Mouse (Mus musculus) CH12.LX (cell line): ENCODE data around the gene Olfr957. TPM values are rescaled to one million over a fixed set of nuclear protein-coding genes. Genes with fewer than 3 reads are reported as not detected.

Source experiments
- DNase-seq: peaks from one replicate; pipeline ENCODE4 v3.0.0-alpha.2; 2013; ENCODE audit errors: extremely low read depth
- H3K27ac ChIP-seq: 2 replicates; pipeline ENCODE4 v1.5.1; 2012; ENCODE audit warnings: low read depth, mild to moderate bottlenecking, control low read depth, moderate library complexity; ENCODE audit not compliant: insufficient read depth
- H3K27me3 ChIP-seq: replicated peaks from 2 replicates; pipeline ENCODE3; 2012; ENCODE audit warnings: inconsistent platforms
- H3K36me3 ChIP-seq, 2 experiments: replicated peaks in 1 of 2; 2 replicates each; pipeline versions ENCODE3 to v1.6.1; 2012; ENCODE audit warnings: inconsistent platforms in 1 of 2, low read length in 1 of 2, mild to moderate bottlenecking in 1 of 2, mixed read lengths in 1 of 2, moderate library complexity in 1 of 2; ENCODE audit not compliant: control insufficient read depth in 1 of 2, insufficient read depth in 1 of 2
- H3K4me1 ChIP-seq, 2 experiments: 2 replicates each; pipeline ENCODE4 v1.6.1; 2012; ENCODE audit warnings: inconsistent platforms in 1 of 2, moderate library complexity in 1 of 2; ENCODE audit not compliant: insufficient read depth in 2 of 2, control insufficient read depth in 1 of 2
- H3K4me2 ChIP-seq: 2 replicates; pipeline ENCODE4 v1.6.1; 2012; ENCODE audit warnings: low read depth, mild to moderate bottlenecking, control low read depth; ENCODE audit not compliant: poor library complexity, insufficient read depth, severe bottlenecking
- H3K4me3 ChIP-seq, 3 experiments: fragments of 150-350 bp in 1 of 3; sonication (generic) in 1 of 3; replicated peaks in 1 of 3; 2 replicates each; pipeline versions ENCODE3 to v1.5.1; 2011 to 2012; ENCODE audit warnings: low read depth in 2 of 3, low read length in 2 of 3, mild to moderate bottlenecking in 2 of 3, moderate library complexity in 2 of 3, control low read depth in 1 of 3, improper control_type of control experiment in 1 of 3, inconsistent platforms in 1 of 3, mixed read lengths in 1 of 3; ENCODE audit not compliant: poor library complexity in 1 of 3
- H3K79me2 ChIP-seq: replicated peaks from 2 replicates; pipeline ENCODE4 v1.6.1; 2012; ENCODE audit warnings: mild to moderate bottlenecking, moderate library complexity; ENCODE audit not compliant: control insufficient read depth, poor library complexity, insufficient read depth, severe bottlenecking; ENCODE audit errors: extremely low read depth
- H3K9ac ChIP-seq: 2 replicates; pipeline ENCODE4 v1.6.1; 2012; ENCODE audit warnings: low read depth, mild to moderate bottlenecking, control low read depth, moderate library complexity; ENCODE audit not compliant: insufficient read depth
- H3K9me3 ChIP-seq: replicated peaks from 2 replicates; pipeline ENCODE3; 2012; ENCODE audit warnings: low read length, inconsistent platforms, mixed read lengths
- BHLHE40 ChIP-seq: IDR thresholded peaks from 2 replicates; pipeline ENCODE4 v1.6.1; 2011; ENCODE audit warnings: mild to moderate bottlenecking, low read depth, low read length, improper control_type of control experiment
- CHD1 ChIP-seq: IDR thresholded peaks from 2 replicates; pipeline ENCODE4 v1.6.1; 2012; ENCODE audit warnings: low read depth, low read length, improper control_type of control experiment, inconsistent platforms
- CTCF ChIP-seq, 2 experiments: IDR thresholded peaks in 1 of 2; conservative IDR thresholded peaks in 1 of 2; 2 replicates each; pipeline ENCODE4 v1.5.1; 2011 to 2012; ENCODE audit warnings: low read depth in 2 of 2, low read length in 2 of 2, improper control_type of control experiment in 1 of 2, inconsistent platforms in 1 of 2, mild to moderate bottlenecking in 1 of 2, moderate library complexity in 1 of 2
- EP300 ChIP-seq: IDR thresholded peaks from 2 replicates; pipeline ENCODE4 v1.6.1; 2011; ENCODE audit warnings: low read length, improper control_type of control experiment
- GABPA ChIP-seq: IDR thresholded peaks from 2 replicates; pipeline ENCODE4 v1.6.1; 2012; ENCODE audit warnings: low read depth, low read length, improper control_type of control experiment, inconsistent platforms; ENCODE audit not compliant: insufficient replicate concordance
- JUN ChIP-seq: IDR thresholded peaks from 2 replicates; pipeline ENCODE4 v1.6.1; 2011; ENCODE audit warnings: low read depth, mild to moderate bottlenecking, low read length, improper control_type of control experiment, moderate library complexity; ENCODE audit not compliant: insufficient read depth
- JUND ChIP-seq: conservative IDR thresholded peaks from 2 replicates; pipeline ENCODE4 v1.6.1; 2011; ENCODE audit warnings: low read depth, low read length, improper control_type of control experiment
- MAZ ChIP-seq: IDR thresholded peaks from 2 replicates; pipeline ENCODE4 v1.6.1; 2012; ENCODE audit warnings: low read depth, mild to moderate bottlenecking, inconsistent platforms, low read length, improper control_type of control experiment, moderate library complexity
- MXI1 ChIP-seq: IDR thresholded peaks from 2 replicates; pipeline ENCODE4 v1.6.1; 2011; ENCODE audit warnings: mild to moderate bottlenecking, low read depth, low read length, improper control_type of control experiment
- NELFE ChIP-seq: IDR thresholded peaks from 2 replicates; pipeline ENCODE4 v1.6.1; 2011; ENCODE audit warnings: low read depth, low read length, improper control_type of control experiment
- PAX5 ChIP-seq: IDR thresholded peaks from 2 replicates; pipeline ENCODE4 v1.6.1; 2012; ENCODE audit warnings: low read length, inconsistent platforms, mixed read lengths
- POLR2A ChIP-seq: IDR thresholded peaks from 2 replicates; pipeline ENCODE4 v1.6.1; 2011; ENCODE audit warnings: low read depth, mild to moderate bottlenecking, improper control_type of control experiment, low read length
- POLR2AphosphoS2 ChIP-seq: IDR thresholded peaks from 2 replicates; pipeline ENCODE4 v1.6.1; 2011; ENCODE audit warnings: low read depth, low read length, improper control_type of control experiment
- RAD21 ChIP-seq: IDR thresholded peaks from 2 replicates; pipeline ENCODE4 v1.6.1; 2011; ENCODE audit warnings: low read depth, mild to moderate bottlenecking, low read length, improper control_type of control experiment, moderate library complexity
- RCOR1 ChIP-seq: conservative IDR thresholded peaks from 2 replicates; pipeline ENCODE4 v1.6.1; 2012; ENCODE audit warnings: low read depth, mild to moderate bottlenecking, inconsistent platforms, low read length, improper control_type of control experiment
- SMC3 ChIP-seq: IDR thresholded peaks from 2 replicates; pipeline ENCODE4 v1.6.1; 2011; ENCODE audit warnings: low read depth, low read length, improper control_type of control experiment
- TCF12 ChIP-seq: IDR thresholded peaks from 2 replicates; pipeline ENCODE4 v1.6.1; 2014; ENCODE audit warnings: low read depth, mild to moderate bottlenecking, inconsistent platforms, low read length, improper control_type of control experiment
- UBTF ChIP-seq: IDR thresholded peaks from 2 replicates; pipeline ENCODE4 v1.6.1; 2012; ENCODE audit warnings: low read depth, mild to moderate bottlenecking, inconsistent platforms, low read length, improper control_type of control experiment, moderate library complexity
- USF1 ChIP-seq: IDR thresholded peaks from 2 replicates; pipeline ENCODE4 v1.6.1; 2014; ENCODE audit warnings: low read depth, mild to moderate bottlenecking, inconsistent platforms, low read length, improper control_type of control experiment
- USF2 ChIP-seq: conservative IDR thresholded peaks from 2 replicates; pipeline ENCODE4 v1.6.1; 2011; ENCODE audit warnings: low read depth, low read length, improper control_type of control experiment
- ZC3H11A ChIP-seq: IDR thresholded peaks from 2 replicates; pipeline ENCODE4 v1.6.1; 2012; ENCODE audit warnings: low read depth, mild to moderate bottlenecking, inconsistent platforms, low read length, improper control_type of control experiment
- ZMIZ1 ChIP-seq: IDR thresholded peaks from 2 replicates; pipeline ENCODE4 v1.6.1; 2012; ENCODE audit warnings: low read depth, mild to moderate bottlenecking, inconsistent platforms, low read length, improper control_type of control experiment
- dilution Hi-C: fragments of 300-500 bp; cut with MboI; formaldehyde crosslinking; loops from 2 replicates; pipeline ENCODE4 v1.14.3; 2020; ENCODE audit warnings: low sequenced_read_pairs; ENCODE audit not compliant: extremely low pct_unique_long_range_greater_than_20kb, extremely low pct_ligation_motif_present
- in situ Hi-C: fragments of 300-500 bp; cut with MboI; formaldehyde crosslinking; loops from 3 replicates; pipeline ENCODE4 v1.14.3; 2019; ENCODE audit warnings: low sequenced_read_pairs, low pct_ligation_motif_present, low pct_unique_long_range_greater_than_20kb, mixed read lengths
- polyA plus RNA-seq: library from polyadenylated mRNA; unstranded; fragments of >175 nt; gene quantifications from 2 replicates; pipeline ENCODE4 v1.2.1, GENCODE M21; 2012; ENCODE audit warnings: low read depth; ENCODE audit not compliant: insufficient read length
- total RNA-seq, 2 experiments: library from RNA; depleted of rRNA; stranded (reverse); fragments of 300-350 nt in 1 of 2; fragments of >200 nt in 1 of 2; gene quantifications; 2 replicates each; pipeline ENCODE4 v1.2.3; 2012 to 2014

The Olfr957 gene
- total and polyA plus RNA-seq, 3 experiments = not detected

DNA sequence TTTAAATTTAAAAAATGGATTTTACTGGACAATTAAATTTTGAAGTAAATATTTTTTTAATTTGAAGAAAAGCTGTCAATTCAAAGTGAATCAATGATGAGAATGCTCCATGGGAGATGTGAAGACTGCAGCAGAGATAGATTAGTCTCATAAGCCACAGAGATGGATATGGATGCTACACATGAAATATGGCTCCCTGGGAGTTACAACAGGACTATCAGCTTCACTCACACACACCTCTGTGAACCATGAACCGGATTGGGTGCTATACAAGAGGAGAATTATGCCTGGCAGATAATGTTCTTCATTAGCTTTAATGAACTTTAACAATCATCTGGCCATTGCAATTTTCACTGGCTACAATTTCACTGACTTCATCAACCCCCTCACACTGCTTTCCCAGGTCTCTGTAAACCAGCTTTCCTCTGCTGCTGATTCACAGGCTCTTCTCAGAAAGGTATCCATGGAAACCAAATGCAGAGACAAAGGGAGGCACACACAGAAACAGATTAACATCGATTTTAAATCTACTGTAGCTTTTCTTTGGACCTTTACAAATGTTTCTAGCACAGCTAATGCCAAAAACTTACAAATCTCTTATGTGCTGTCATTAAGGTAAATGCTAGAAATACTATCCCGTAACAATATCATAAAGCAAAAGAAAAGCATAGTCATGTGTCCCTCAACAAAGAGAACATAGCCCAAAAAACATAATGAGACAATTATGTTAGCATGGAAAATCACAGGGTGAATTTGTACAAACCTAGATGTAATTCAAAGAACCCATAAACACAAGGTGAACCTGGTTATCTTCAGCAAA lies 42.1 kb upstream of the Olfr957 start:
- no peak overlapping the region for H3K9ac ChIP-seq
- TF ChIP-seq CHD1 (no peak), RAD21 (no peak), CTCF (conservative IDR thresholded peaks at IDR 0.05 in 1 of 2, IDR thresholded peaks at IDR 0.05 in 1 of 2; ENCODE audit: low read depth in 2 of 2, low read length in 2 of 2) (no peak), GABPA (no peak), USF2 (no peak), NELFE (no peak), MAZ (no peak), EP300 (no peak), BHLHE40 (no peak), RCOR1 (no peak), JUND (no peak)

DNA sequence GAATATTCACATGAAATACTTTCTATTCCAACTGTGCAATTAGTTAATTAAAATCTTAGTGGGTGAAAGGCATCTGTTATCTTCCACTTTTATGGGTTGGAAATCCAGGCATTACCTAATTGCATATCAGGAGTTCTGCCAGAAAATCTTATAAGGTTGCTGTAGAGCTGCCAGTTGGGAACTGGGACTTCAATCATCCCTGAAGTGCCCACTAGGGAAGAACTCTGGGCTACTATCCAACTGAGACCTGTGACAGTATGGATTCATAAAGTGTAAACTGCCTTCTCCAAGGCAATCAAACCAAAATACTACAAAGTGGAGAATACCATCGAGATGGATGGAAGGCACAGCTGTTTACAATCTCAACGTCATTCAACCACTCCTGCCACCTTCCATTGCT lies 38.3 kb upstream of the Olfr957 start, which contains the start of gene Olfr958:
Gene Olfr958 (minus strand): TSS at position 109 of the 400 bp plus-strand sequence.
- Histone ChIP-seq H3K9me3 (no peaks in the 10 kb centered on the region), H3K27me3 (no peaks in the 10 kb centered on the region), H3K36me3 (no peaks in the 10 kb centered on the region), H3K4me3 (no peak within 1 kb of the TSS), H3K4me1 (no peaks in the 10 kb centered on the region), H3K27ac (no peak within 1 kb of the TSS), H3K4me2 (no peak within 1 kb of the TSS), H3K79me2 (no peaks in the 10 kb centered on the region), H3K9ac (no peak within 1 kb of the TSS)
- dilution Hi-C loops = no loop called here
- no peak for DNase-seq
- in situ Hi-C loops = no loop called here
- TF ChIP-seq BHLHE40 (no peak), POLR2AphosphoS2 (no peak), RAD21 (no peak), SMC3 (no peak), ZMIZ1 (no peak), UBTF (no peak), JUN (no peak), MXI1 (no peak), POLR2A (no peak), EP300 (no peak), TCF12 (no peak), CTCF (conservative IDR thresholded peaks at IDR 0.05 in 1 of 2, IDR thresholded peaks at IDR 0.05 in 1 of 2; ENCODE audit: low read depth in 2 of 2, low read length in 2 of 2) (no peak), PAX5 (no peak), ZC3H11A (no peak), USF1 (no peak)

More for the DNA sequence above, 42.1 kb upstream of the Olfr957 start:
- dilution Hi-C loops = no loop called here
- Histone ChIP-seq H3K9me3 (no peaks in the 10 kb centered on the region), H3K36me3 (no peaks in the 10 kb centered on the region), H3K4me1 (no peaks in the 10 kb centered on the region), H3K4me3 (no peak overlapping the region), H3K4me2 (no peak overlapping the region), H3K27ac (no peak overlapping the region), H3K27me3 (no peaks in the 10 kb centered on the region), H3K79me2 (no peaks in the 10 kb centered on the region)
- DNase-seq = no peak
- in situ Hi-C loops = no loop called here
